In the genomic region with DNA sequence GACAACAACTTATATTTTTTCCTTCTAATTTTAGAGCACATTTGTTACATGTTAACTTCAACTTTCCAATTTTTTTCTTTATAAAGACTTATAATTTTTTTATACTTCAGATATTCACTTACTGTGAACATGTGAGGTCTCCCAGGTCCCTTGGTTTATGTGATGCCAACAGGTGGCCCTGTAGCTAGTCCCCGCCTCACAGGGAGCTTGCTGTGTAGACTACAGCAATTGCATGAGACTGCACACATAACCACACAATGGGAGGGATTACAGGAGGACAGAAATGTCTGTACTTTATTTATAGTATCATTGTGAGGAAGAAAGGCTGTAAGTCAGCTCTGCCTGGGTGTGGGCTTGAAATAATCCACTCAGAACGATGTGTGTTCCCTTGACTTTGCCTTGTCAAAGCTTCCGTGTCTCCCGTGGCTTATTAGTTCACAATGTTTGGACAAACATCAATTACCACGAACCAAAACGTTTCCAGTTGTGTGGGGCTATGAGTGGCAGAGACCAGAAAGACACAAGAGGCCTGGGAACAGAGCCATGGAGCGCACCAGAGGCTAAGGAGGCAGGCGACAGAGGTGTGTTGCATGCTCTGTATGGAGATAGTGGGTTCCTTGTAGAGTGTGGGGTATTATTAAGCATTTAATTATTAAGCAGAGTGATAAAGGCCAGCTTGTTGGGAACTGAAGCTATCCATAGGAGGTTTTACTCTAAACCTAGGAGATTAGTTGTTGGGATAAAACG, we compare ENCODE assay signal across 22 mouse cellular contexts.
DNase-seq lines count a peak whose midpoint lies in the region; ATAC-seq and TF ChIP-seq lines count a peak whose summit lies in the region.
"Had no signal": no experiment of that assay in that cellular context is flagged by ENCODE, and none has a peak within 500 bp of the region (broad histone marks: within the 10 kb centered on the region; RNA-seq: fewer than 3 reads in every experiment).

No protein-coding gene starts in this region.

- no peaks in the 10 kb centered on the region for H3K27me3 ChIP-seq in heart, embryonic 14.5 days (ENCODE audit: control insufficient read depth, insufficient read depth, low read length)
- no peaks in the 10 kb centered on the region for H3K27me3 ChIP-seq in heart, embryonic 10.5 days (ENCODE audit: insufficient read depth, poor library complexity, severe bottlenecking)
- no peaks in the 10 kb centered on the region for H3K27me3 ChIP-seq in liver, postnatal 0 days (ENCODE audit: insufficient read depth, low read length)
- no peaks in the 10 kb centered on the region for H3K27me3 ChIP-seq in liver, embryonic 12.5 days (replicated peaks)
- no peaks in the 10 kb centered on the region for H3K27me3 ChIP-seq in stomach, embryonic 16.5 days (ENCODE audit: control insufficient read depth, insufficient read depth, low read length)
- H3K27me3 ChIP-seq: CH12.LX; embryonic facial prominence, embryonic 12.5 days; forebrain, embryonic 15.5 days; intestine, embryonic 15.5 days; limb, embryonic 15.5 days; neural tube, embryonic 12.5 days had no signal

- no peaks in the 10 kb centered on the region for H3K36me3 ChIP-seq in heart, embryonic 14.5 days (ENCODE audit: control insufficient read depth, insufficient read depth, low read length)
- H3K36me3 ChIP-seq in heart, embryonic 10.5 days = no peaks in the 10 kb centered on the region
- H3K36me3 ChIP-seq in liver, postnatal 0 days (replicated peaks; ENCODE audit: insufficient read depth, low read length) = no peaks in the 10 kb centered on the region
- no peaks in the 10 kb centered on the region for H3K36me3 ChIP-seq in liver, embryonic 12.5 days
- no peaks in the 10 kb centered on the region for H3K36me3 ChIP-seq in stomach, embryonic 16.5 days (ENCODE audit: control insufficient read depth, insufficient read depth, low read length)
- H3K36me3 ChIP-seq: embryonic facial prominence, embryonic 12.5 days; forebrain, embryonic 10.5 days; forebrain, embryonic 15.5 days; intestine, embryonic 15.5 days; limb, embryonic 10.5 days; limb, embryonic 15.5 days; neural tube, embryonic 12.5 days had no signal

- no peak for TF ChIP-seq CTCF in liver, postnatal 0 days (IDR thresholded peaks at IDR 0.05; ENCODE audit: low read depth)

- DNase-seq in cerebellum, adult 11-12 months = peak; percentile 11
- no peak for DNase-seq in cerebellum, adult 18-20 months
- DNase-seq in heart, embryonic 10.5 days (ENCODE audit: low spot score) = no peak
- DNase-seq in liver, postnatal 0 days = no peak
- DNase-seq: adrenal gland, adult 8-10 months; gastrocnemius, postnatal 36 days; thymus, postnatal 14 days had no signal

- peaks cover 21 to 24% of the 10 kb centered on the region in 2 experiments for H3K4me1 ChIP-seq in heart, embryonic 14.5 days (ENCODE audit: control insufficient read depth in 2 of 2, insufficient read depth in 2 of 2, low read length in 2 of 2)
- peaks cover 9% of the 10 kb centered on the region for H3K4me1 ChIP-seq in heart, embryonic 10.5 days
- H3K4me1 ChIP-seq in liver, postnatal 0 days (ENCODE audit: insufficient read depth) = peaks cover 6% of the 10 kb centered on the region; the same call in 1 of the 2 replicates
- 0 out of 2 replicates have a peak, but pooled peaks cover 7% of the 10 kb centered on the region for H3K4me1 ChIP-seq in liver, embryonic 12.5 days
- peaks cover 17% of the 10 kb centered on the region for H3K4me1 ChIP-seq in stomach, embryonic 16.5 days (ENCODE audit: control insufficient read depth, insufficient read depth, low read length)
- H3K4me1 ChIP-seq: embryonic facial prominence, embryonic 12.5 days; neural tube, embryonic 12.5 days had no signal

- no peaks in the 10 kb centered on the region for H3K9me3 ChIP-seq in heart, embryonic 14.5 days (ENCODE audit: control insufficient read depth, low read length)
- no peaks in the 10 kb centered on the region for H3K9me3 ChIP-seq in heart, embryonic 10.5 days
- H3K9me3 ChIP-seq in liver, postnatal 0 days (ENCODE audit: low read length) = no peaks in the 10 kb centered on the region
- H3K9me3 ChIP-seq in liver, embryonic 12.5 days (replicated peaks) = no peaks in the 10 kb centered on the region
- H3K9me3 ChIP-seq in stomach, embryonic 16.5 days (replicated peaks; ENCODE audit: control insufficient read depth, low read length) = no peaks in the 10 kb centered on the region
- H3K9me3 ChIP-seq: embryonic facial prominence, embryonic 12.5 days; forebrain, embryonic 10.5 days; forebrain, embryonic 15.5 days; intestine, embryonic 15.5 days; limb, embryonic 10.5 days; limb, embryonic 15.5 days; neural tube, embryonic 12.5 days had no signal

- 47% methylated on average over 9 of the region's 9 CpGs for WGBS in heart, embryonic 14.5 days
- 74% methylated on average over 9 of the region's 9 CpGs for WGBS in heart, embryonic 10.5 days
- WGBS in liver, postnatal 0 days (ENCODE audit: insufficient replicate concordance) = 66% methylated on average over 9 of the region's 9 CpGs
- 64% methylated on average over 9 of the region's 9 CpGs for WGBS in liver, embryonic 12.5 days (ENCODE audit: insufficient replicate concordance)
- WGBS in stomach, embryonic 16.5 days = 47% methylated on average over 9 of the region's 9 CpGs

- H3K4me2 ChIP-seq in heart, embryonic 14.5 days (ENCODE audit: low read length) = no peak overlapping the region
- no peak overlapping the region for H3K4me2 ChIP-seq in liver, postnatal 0 days (ENCODE audit: low read depth, low read length)
- no peak overlapping the region for H3K4me2 ChIP-seq in liver, embryonic 12.5 days
- H3K4me2 ChIP-seq in stomach, embryonic 16.5 days (ENCODE audit: low read depth, low read length) = no peak overlapping the region
- H3K4me2 ChIP-seq: embryonic facial prominence, embryonic 12.5 days; intestine, embryonic 15.5 days; limb, embryonic 15.5 days; lung, embryonic 14.5 days; neural tube, embryonic 12.5 days had no signal

- no peak overlapping the region for H3K9ac ChIP-seq in heart, embryonic 14.5 days (ENCODE audit: low read length)
- H3K9ac ChIP-seq in liver, postnatal 0 days (replicated peaks) = no peak overlapping the region
- H3K9ac ChIP-seq in liver, embryonic 12.5 days = no peak overlapping the region
- H3K9ac ChIP-seq in stomach, embryonic 16.5 days (ENCODE audit: low read length) = no peak overlapping the region
- H3K9ac ChIP-seq: embryonic facial prominence, embryonic 12.5 days; forebrain, embryonic 15.5 days; intestine, embryonic 15.5 days; limb, embryonic 15.5 days; liver, embryonic 14.5 days; lung, embryonic 14.5 days; neural tube, embryonic 12.5 days had no signal

- no peak for ATAC-seq in heart, embryonic 14.5 days (ENCODE audit: insufficient number of reproducible peaks, insufficient read depth, low FRiP score, low read depth)
- no peak for ATAC-seq in liver, postnatal 0 days
- ATAC-seq in liver, embryonic 12.5 days = no peak
- ATAC-seq in stomach, embryonic 16.5 days (ENCODE audit: insufficient read depth, low FRiP score) = no peak

- TF ChIP-seq EP300 in liver, postnatal 0 days (IDR thresholded peaks at IDR 0.05; ENCODE audit: low read depth) = no peak

- H3K27ac ChIP-seq in heart, embryonic 14.5 days (replicated peaks in 1 of 2; ENCODE audit: control insufficient read depth in 1 of 2, insufficient read depth in 1 of 2, low read depth in 2 of 2, low read length in 2 of 2) = peak overlapping the region; percentile 30 to 76; a peak in 3 of 4 replicates
- no peak overlapping the region for H3K27ac ChIP-seq in heart, embryonic 10.5 days
- H3K27ac ChIP-seq in liver, postnatal 0 days (ENCODE audit: low read depth) = 0 out of 2 replicates have a peak overlapping the region, but pooled peaks have one; percentile 30
- H3K27ac ChIP-seq in liver, embryonic 12.5 days = no peak overlapping the region
- H3K27ac ChIP-seq in stomach, embryonic 16.5 days (ENCODE audit: low read length) = 0 out of 2 replicates have a peak overlapping the region, but pooled peaks have one; percentile 4
- H3K27ac ChIP-seq: embryonic facial prominence, embryonic 12.5 days; forebrain, embryonic 10.5 days; forebrain, embryonic 15.5 days; heart, adult 2 months; hindbrain, postnatal 0 days; intestine, embryonic 15.5 days; limb, embryonic 10.5 days; limb, embryonic 15.5 days; liver, embryonic 14.5 days; neural tube, embryonic 12.5 days had no signal

- H3K4me3 ChIP-seq in heart, embryonic 14.5 days (ENCODE audit: control insufficient read depth in 1 of 2, insufficient read depth in 1 of 2, low read depth in 1 of 2, low read length in 2 of 2) = no peak overlapping the region
- H3K4me3 ChIP-seq in heart, embryonic 10.5 days = no peak overlapping the region
- no peak overlapping the region for H3K4me3 ChIP-seq in liver, postnatal 0 days (ENCODE audit: low read depth, low read length)
- no peak overlapping the region for H3K4me3 ChIP-seq in liver, embryonic 12.5 days
- no peak overlapping the region for H3K4me3 ChIP-seq in stomach, embryonic 16.5 days (replicated peaks; ENCODE audit: low read length)
- H3K4me3 ChIP-seq: embryonic facial prominence, embryonic 12.5 days; forebrain, embryonic 10.5 days; forebrain, embryonic 15.5 days; heart, adult 2 months; intestine, embryonic 15.5 days; limb, embryonic 10.5 days; limb, embryonic 15.5 days; neural tube, embryonic 12.5 days had no signal

Comparison
In these comparisons a context has a peak if more than half of its experiments do, and no peak if none do; other contexts are left out.
1. H3K27ac ChIP-seq: peak in heart, embryonic 14.5 days (2 of 2), liver, postnatal 0 days (single experiment) and stomach, embryonic 16.5 days (single experiment); none in heart, embryonic 10.5 days (single experiment) and liver, embryonic 12.5 days (single experiment).